Mouse (Mus musculus) A20 (cell line): ENCODE results near the gene Hnf4a.
A peak's percentile ranks its signal among the peaks of the same experiment; 100 is the strongest.
"Not testable (repeated sequence)": the region's sequence is repeated elsewhere in the genome, so short reads cannot be mapped to it uniquely, and the experiment has no call there.

Experiments used
- DNase-seq: peaks from one replicate; pipeline ENCODE4 v3.0.0-alpha.2; 2011; ENCODE audit warnings: low read depth, low spot score

Hnf4a gene

GRCm38 (mm10) chr2:163506300-163507004 lies at the start of gene Hnf4a:
Gene Hnf4a, plus strand, starts transcription at chr2:163506808.
- DNase-seq, result no peak

GRCm38 (mm10) chr2:163458539-163459265 lies 47.9 kb upstream of the Hnf4a start:
- no peak for DNase-seq

GRCm38 (mm10) chr2:163459380-163459779 lies 47.2 kb upstream of the Hnf4a start:
- DNase-seq, result no peak

GRCm38 (mm10) chr2:163460622-163461021 lies 46.0 kb upstream of the Hnf4a start:
- no peak for DNase-seq

GRCm38 (mm10) chr2:163461307-163461706 lies 45.3 kb upstream of the Hnf4a start:
- DNase-seq, result not testable (repeated sequence)

- DNase-seq, result no peak
These were observed 44.2 kb upstream of the Hnf4a start for GRCm38 (mm10) chr2:163462386-163462785.

- no peak for DNase-seq
These were observed 43.8 kb upstream of the Hnf4a start for GRCm38 (mm10) chr2:163462801-163463200.

- no peak for DNase-seq
These were observed 43.3 kb upstream of the Hnf4a start for GRCm38 (mm10) chr2:163463251-163463769.

- no peak for DNase-seq
These were observed 42.6 kb upstream of the Hnf4a start for GRCm38 (mm10) chr2:163463998-163464397.

- DNase-seq, result no peak
These were observed 42.0 kb upstream of the Hnf4a start for GRCm38 (mm10) chr2:163464562-163464961.

- no peak for DNase-seq
These were observed 39.8 kb upstream of the Hnf4a start for GRCm38 (mm10) chr2:163466771-163467170.

GRCm38 (mm10) chr2:163467585-163467984 lies 39.0 kb upstream of the Hnf4a start:
- no peak for DNase-seq

GRCm38 (mm10) chr2:163468866-163469265 lies 37.7 kb upstream of the Hnf4a start:
- DNase-seq, result no peak

GRCm38 (mm10) chr2:163469711-163470110 lies 36.9 kb upstream of the Hnf4a start:
- no peak for DNase-seq

- DNase-seq, result no peak
These were observed 35.5 kb upstream of the Hnf4a start for GRCm38 (mm10) chr2:163471136-163471535.

- DNase-seq, result no peak
These were observed 34.7 kb upstream of the Hnf4a start for GRCm38 (mm10) chr2:163471710-163472465.

GRCm38 (mm10) chr2:163472466-163472851 lies 34.1 kb upstream of the Hnf4a start, which contains the start of gene Fitm2:
Gene Fitm2, minus strand, starts transcription at chr2:163472629.
- DNase-seq, result peak; percentile 99

- DNase-seq, result no peak
These were observed 26.3 kb upstream of the Hnf4a start for GRCm38 (mm10) chr2:163480191-163480825.

- DNase-seq, result no peak
These were observed 25.0 kb upstream of the Hnf4a start for GRCm38 (mm10) chr2:163481539-163482029.

- no peak for DNase-seq
These were observed 19.2 kb upstream of the Hnf4a start for GRCm38 (mm10) chr2:163487360-163487759.

GRCm38 (mm10) chr2:163489725-163490291 lies 16.8 kb upstream of the Hnf4a start:
- no peak for DNase-seq
